Mouse (Mus musculus) olfactory bulb, adult 2 months (tissue): Measurements from ENCODE around the gene Sowahd.

ENCODE experiments used
- CTCF ChIP-seq: fragments of 200-500 bp; IDR thresholded peaks from 2 replicates; pipeline ENCODE4 v1.5.1; 2012; ENCODE audit warnings: low read depth, mild to moderate bottlenecking, low read length, moderate library complexity; ENCODE audit not compliant: insufficient read depth
- POLR2A ChIP-seq: fragments of 200-500 bp; IDR thresholded peaks from 2 replicates; pipeline ENCODE4 v1.6.1; 2012; ENCODE audit warnings: mild to moderate bottlenecking, low read depth, low read length, moderate library complexity; ENCODE audit not compliant: insufficient read depth

GRCm38 (mm10) chrX:37068766-37069165, 20.1 kb downstream of the Sowahd start:
- TF ChIP-seq CTCF (no peak), POLR2A (no peak)
